Mouse (Mus musculus) lung, postnatal 36 days (tissue): ENCODE data around the gene Gm9918.
A peak's percentile ranks its signal among the peaks of the same experiment; 100 is the strongest.
"Not testable (repeated sequence)": the region's sequence is repeated elsewhere in the genome, so short reads cannot be mapped to it uniquely, and the experiment has no call there.

Experiments used
- DNase-seq: peaks from one replicate; pipeline ENCODE4 v3.0.0; 2022; ENCODE audit warnings: mixed read lengths

Gm9918 gene

GRCm38 (mm10) chr15:102270274-102270960 is at the start of gene Gm9918:
Gene Gm9918 (plus strand): TSS chr15:102270563.
- DNase-seq = no peak

- no peak for DNase-seq
These were observed 48.0 kb upstream of the Gm9918 start for GRCm38 (mm10) chr15:102222386-102222785.

GRCm38 (mm10) chr15:102224186-102224991 is 46.0 kb upstream of the Gm9918 start:
- peak; percentile 88 for DNase-seq

GRCm38 (mm10) chr15:102224992-102225617 is 45.3 kb upstream of the Gm9918 start:
- peak; percentile 43 for DNase-seq

- not testable (repeated sequence) for DNase-seq
These were observed 44.7 kb upstream of the Gm9918 start for GRCm38 (mm10) chr15:102225619-102226018.

GRCm38 (mm10) chr15:102230408-102231321 is 39.7 kb upstream of the Gm9918 start:
- peak; percentile 38 for DNase-seq

- DNase-seq = peak; percentile 61
These were observed 38.6 kb upstream of the Gm9918 start, which contains the start of gene Itgb7 for GRCm38 (mm10) chr15:102231748-102232147. Gene Itgb7 (minus strand): TSS chr15:102231944.

- DNase-seq = no peak
These were observed 37.6 kb upstream of the Gm9918 start for GRCm38 (mm10) chr15:102232764-102233163.

GRCm38 (mm10) chr15:102233896-102234295 is 36.5 kb upstream of the Gm9918 start:
- DNase-seq = no peak

GRCm38 (mm10) chr15:102235371-102236027 is 34.9 kb upstream of the Gm9918 start:
- peak; percentile 73 for DNase-seq

- DNase-seq = no peak
These were observed 31.7 kb upstream of the Gm9918 start for GRCm38 (mm10) chr15:102238543-102239259.

GRCm38 (mm10) chr15:102239260-102239590 is 31.1 kb upstream of the Gm9918 start:
- peak; percentile 91 for DNase-seq

- DNase-seq = no peak
These were observed 30.5 kb upstream of the Gm9918 start for GRCm38 (mm10) chr15:102239851-102240250.

GRCm38 (mm10) chr15:102240607-102241006 is 29.8 kb upstream of the Gm9918 start:
- peak; percentile 83 for DNase-seq

- no peak for DNase-seq
These were observed 27.7 kb upstream of the Gm9918 start for GRCm38 (mm10) chr15:102242404-102243228.

GRCm38 (mm10) chr15:102243229-102244190 is 26.9 kb upstream of the Gm9918 start:
- peak; percentile 95 for DNase-seq

GRCm38 (mm10) chr15:102244306-102245191 is 25.8 kb upstream of the Gm9918 start:
- peak; percentile 61 for DNase-seq

- DNase-seq = peak; percentile 56
These were observed 24.9 kb upstream of the Gm9918 start for GRCm38 (mm10) chr15:102245461-102245881.
